Comparison of ENCODE assay signal across 8 mouse cellular contexts in genomic region chr4:139086037-139086436, GRCm38 (mm10). TPM values are rescaled to one million over a fixed set of nuclear protein-coding genes. Genes with fewer than 3 reads are reported as not detected.
DNase-seq lines count a peak whose midpoint lies in the region; ATAC-seq lines count a peak whose summit lies in the region.

No protein-coding gene starts in this region.

- ATAC-seq in erythroid progenitor cell, adult 5-6 weeks (replicated peaks; ENCODE audit: low FRiP score, poor library complexity, severe bottlenecking) = 0 out of 2 replicates have a peak, but pooled peaks have one; percentile 32

- intact Hi-C loops in heart, postnatal 25 days (cut with DNase I) = loop anchor here (1.0 to 5.0 kb wide), 4 partner anchors 96 to 251 kb away; no protein-coding TSS in a partner anchor

- DNase-seq in MEL-GATA-1-ER (ENCODE audit: extremely low read depth, low read depth) = peak; percentile 58
- peak; percentile 90 for DNase-seq in brain, adult 2 months (ENCODE audit: low read depth, low spot score)
- DNase-seq in heart, postnatal 25 days (ENCODE audit: low spot score) = peak; percentile 47
- peak; percentile 70 to 92 for DNase-seq in layer of hippocampus, adult 18-20 months (ENCODE audit: low spot score in 2 of 2)
- peak; percentile 92 for DNase-seq in lung, postnatal 10 days
- DNase-seq in right cerebral cortex, postnatal 10 days (ENCODE audit: low spot score in 2 of 2) = peak; percentile 91 to 94
- peak; percentile 86 for DNase-seq in urinary bladder, postnatal 14 days (ENCODE audit: low spot score)

RNA-seq across cellular contexts. Expression of gene Nbl1, which starts 6.8 kb away (rescaled TPM):
- not detected in 2 replicates for total RNA-seq in erythroid progenitor cell, adult 5-6 weeks (2015; ENCODE audit: low replicate concordance)
- not detected in 2 replicates for total RNA-seq in erythroid progenitor cell, adult 5-6 weeks (2017; ENCODE audit: low replicate concordance)
- 10 to 100 TPM; 26.7 to 28.3 TPM for total RNA-seq in heart, postnatal 25 days (2021)
- total RNA-seq in layer of hippocampus, adult 18-20 months (2021) = 10 to 100 TPM; 80.3 to 92.2 TPM

RNA-seq across cellular contexts. Expression of gene Htr6, which starts 10.7 kb away (rescaled TPM):
- not detected in 2 replicates for total RNA-seq in erythroid progenitor cell, adult 5-6 weeks (2015; ENCODE audit: low replicate concordance)
- not detected in 2 replicates for total RNA-seq in erythroid progenitor cell, adult 5-6 weeks (2017; ENCODE audit: low replicate concordance)
- not detected for total RNA-seq in heart, postnatal 25 days (2021)
- 1 to 10 TPM; 6.5 to 7.6 TPM for total RNA-seq in layer of hippocampus, adult 18-20 months (2021)

RNA-seq across cellular contexts. Expression of gene Minos1, which starts 44.9 kb away (rescaled TPM):
- total RNA-seq in erythroid progenitor cell, adult 5-6 weeks (2015; ENCODE audit: low replicate concordance) = 134 and 193 TPM in 2 replicates
- 116 and 230 TPM in 2 replicates for total RNA-seq in erythroid progenitor cell, adult 5-6 weeks (2017; ENCODE audit: low replicate concordance)
- total RNA-seq in heart, postnatal 25 days (2021) = 100 to 1,000 TPM; 782 to 827 TPM
- total RNA-seq in layer of hippocampus, adult 18-20 months (2021) = 100 to 1,000 TPM; 189 to 193 TPM

Comparison
In these comparisons a context has a peak if more than half of its experiments do, and no peak if none do; other contexts are left out.
1. Peak in every context shown above with its lines: DNase-seq and ATAC-seq.
2. RNA of gene Nbl1, which starts 6.8 kb away (total RNA-seq): 80.3 to 92.2 TPM in layer of hippocampus, adult 18-20 months and 26.7 to 28.3 TPM in heart, postnatal 25 days; not detected in erythroid progenitor cell, adult 5-6 weeks; every median in the first group is over 10 times any median in the second.
3. RNA of gene Htr6, which starts 10.7 kb away (total RNA-seq): 6.5 to 7.6 TPM in layer of hippocampus, adult 18-20 months; not detected in erythroid progenitor cell, adult 5-6 weeks and not detected in heart, postnatal 25 days; every median in the first group is over 4 times any median in the second.